Mouse (Mus musculus): Measurements from ENCODE around the gene Hoxa7. TPM values are rescaled to one million over a fixed set of nuclear protein-coding genes. Genes with fewer than 3 reads are reported as not detected.
A peak's percentile ranks its signal among the peaks of the same experiment; 100 is the strongest.

The Hoxa7 gene
- total RNA-seq, 2 experiments from 2014 or later, result 11.2 to 12.5 TPM

- DNase-seq (ENCODE audit: low spot score in 2 of 2), result no peak
Measured at GRCm38 (mm10) chr6:52178918-52179665, 42.6 kb downstream of the Hoxa7 start.

- DNase-seq (ENCODE audit: low spot score in 2 of 2), result no peak
Measured at GRCm38 (mm10) chr6:52177806-52178205, 43.8 kb downstream of the Hoxa7 start.

- no peak for DNase-seq (ENCODE audit: low spot score in 2 of 2)
Measured at GRCm38 (mm10) chr6:52177061-52177735, 44.5 kb downstream of the Hoxa7 start, which contains the start of gene 5730596B20Rik. Gene 5730596B20Rik (plus strand): TSS chr6:52177498.

- no peak for DNase-seq (ENCODE audit: low spot score in 2 of 2)
Measured at GRCm38 (mm10) chr6:52176391-52176790, 45.3 kb downstream of the Hoxa7 start.

- DNase-seq (ENCODE audit: low spot score in 2 of 2), result no peak
Measured at GRCm38 (mm10) chr6:52175864-52176263, 45.8 kb downstream of the Hoxa7 start.

GRCm38 (mm10) chr6:52174968-52175751, 46.5 kb downstream of the Hoxa7 start:
- DNase-seq (ENCODE audit: low spot score in 2 of 2), result no peak

GRCm38 (mm10) chr6:52173648-52174047, 48.0 kb downstream of the Hoxa7 start:
- DNase-seq (ENCODE audit: low spot score in 2 of 2), result no peak

- peak in 1 of 2 experiments; percentile 80 for DNase-seq (ENCODE audit: low spot score in 2 of 2)
Measured at GRCm38 (mm10) chr6:52172501-52172900, 49.2 kb downstream of the Hoxa7 start.

- DNase-seq (ENCODE audit: low spot score in 2 of 2), result no peak
Measured at GRCm38 (mm10) chr6:52171938-52172337, 49.7 kb downstream of the Hoxa7 start.

GRCm38 (mm10) chr6:52171331-52171730, 50.3 kb downstream of the Hoxa7 start:
- no peak for DNase-seq (ENCODE audit: low spot score in 2 of 2)

- no peak for DNase-seq (ENCODE audit: low spot score in 2 of 2)
Measured at GRCm38 (mm10) chr6:52170898-52171223, 50.8 kb downstream of the Hoxa7 start.

- DNase-seq (ENCODE audit: low spot score in 2 of 2), result peak in 1 of 2 experiments; percentile 18
Measured at GRCm38 (mm10) chr6:52170166-52170897, 51.3 kb downstream of the Hoxa7 start.

- DNase-seq (ENCODE audit: low spot score in 2 of 2), result peak in 1 of 2 experiments; percentile 12
Measured at GRCm38 (mm10) chr6:52169499-52170165, 52.0 kb downstream of the Hoxa7 start.

GRCm38 (mm10) chr6:52168191-52169055, 53.2 kb downstream of the Hoxa7 start:
- DNase-seq (ENCODE audit: low spot score in 2 of 2), result peak in 1 of 2 experiments; percentile 19

- DNase-seq (ENCODE audit: low spot score in 2 of 2), result no peak
Measured at GRCm38 (mm10) chr6:52167736-52168161, 53.9 kb downstream of the Hoxa7 start.

GRCm38 (mm10) chr6:52167176-52167575, 54.5 kb downstream of the Hoxa7 start:
- DNase-seq (ENCODE audit: low spot score in 2 of 2), result no peak

- no peak for DNase-seq (ENCODE audit: low spot score in 2 of 2)
Measured at GRCm38 (mm10) chr6:52166431-52167077, 55.1 kb downstream of the Hoxa7 start.

- DNase-seq (ENCODE audit: low spot score in 2 of 2), result no peak
Measured at GRCm38 (mm10) chr6:52165441-52166370, 55.9 kb downstream of the Hoxa7 start.

Data from gastrocnemius, postnatal 4 days (tissue).